Mouse (Mus musculus) spleen, adult 2 months (tissue): ENCODE measurements around the gene M6pr. TPM values are rescaled to one million over a fixed set of nuclear protein-coding genes. Genes with fewer than 3 reads are reported as not detected.

ENCODE experiments used
- DNase-seq, 2 experiments: peaks; one replicate each; pipeline versions ENCODE4 v3.0.0 to v3.0.0-alpha.2; 2012 to 2021; ENCODE audit warnings: low spot score in 2 of 2, low read depth in 1 of 2
- H3K27ac ChIP-seq: fragments of 200-500 bp; 2 replicates; pipeline ENCODE4 v1.5.1; 2012; ENCODE audit warnings: low read length, inconsistent platforms; ENCODE audit not compliant: insufficient read depth
- H3K27me3 ChIP-seq: fragments of 200-500 bp; 2 replicates; pipeline ENCODE4 v1.6.1; 2012; ENCODE audit warnings: mild to moderate bottlenecking, moderate library complexity, low read length, inconsistent platforms; ENCODE audit not compliant: control insufficient read depth, insufficient read depth
- H3K36me3 ChIP-seq: fragments of 200-500 bp; 2 replicates; pipeline ENCODE4 v1.6.1; 2012; ENCODE audit warnings: mild to moderate bottlenecking, low read length, inconsistent platforms; ENCODE audit not compliant: control insufficient read depth, insufficient read depth
- H3K4me1 ChIP-seq: fragments of 200-500 bp; 2 replicates; pipeline ENCODE4 v1.6.1; 2011; ENCODE audit warnings: inconsistent platforms; ENCODE audit not compliant: control insufficient read depth, insufficient read depth, insufficient read length
- H3K4me3 ChIP-seq: fragments of 200-500 bp; 2 replicates; pipeline ENCODE4 v1.5.1; 2011; ENCODE audit warnings: mild to moderate bottlenecking, inconsistent platforms; ENCODE audit not compliant: insufficient read depth, insufficient read length; ENCODE audit errors: extremely low read depth
- CTCF ChIP-seq: fragments of 200-500 bp; IDR thresholded peaks from 2 replicates; pipeline ENCODE4 v1.5.1; 2011; ENCODE audit warnings: mild to moderate bottlenecking, inconsistent platforms; ENCODE audit not compliant: insufficient read depth, insufficient read length, insufficient replicate concordance; ENCODE audit errors: extremely low read depth
- POLR2A ChIP-seq: fragments of 200-500 bp; IDR thresholded peaks from 2 replicates; pipeline ENCODE4 v1.6.1; 2011; ENCODE audit warnings: low read depth, low read length, inconsistent platforms
- WGBS: fragments of 180-500 bp; shearing (Covaris S2); methylation state at CpG from one replicate; pipeline ENCODE4 v1.1.7; 2018; 5-methylcytosine and 5-hydroxymethylcytosine counted together
- polyA plus RNA-seq: library from polyadenylated mRNA; depleted of rRNA; stranded (reverse); fragments of >200 nt; gene quantifications from 2 replicates; pipeline ENCODE4 v1.2.3, GENCODE M21; 2012

Gene M6pr
- polyA plus RNA-seq, 1 experiment = 41.5 TPM

DNA sequence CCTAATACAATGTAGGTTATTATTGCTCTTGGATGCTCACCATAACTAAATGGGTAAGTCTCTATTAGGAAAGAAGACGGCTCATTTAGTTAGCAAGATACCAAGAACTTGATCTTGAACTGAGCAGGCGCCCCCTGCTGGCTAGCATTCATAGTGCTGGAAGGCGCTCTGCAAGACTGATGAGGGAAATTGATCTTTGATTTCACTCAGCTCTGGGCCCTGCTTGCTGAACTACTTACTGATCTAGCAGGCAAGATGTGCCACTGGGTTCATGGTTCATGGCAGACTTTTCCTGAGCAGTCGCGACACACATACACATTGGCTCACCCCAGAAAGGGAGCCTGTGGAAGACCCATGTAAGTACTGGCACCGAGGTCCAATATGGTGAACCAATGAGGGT, 4.2 kb upstream of the M6pr start:
- H3K4me1 ChIP-seq = no peaks in the 10 kb centered on the region
- 40% methylated on average over 6 of the region's 6 CpGs for WGBS
- H3K4me3 ChIP-seq = no peak overlapping the region
- H3K27ac ChIP-seq = no peak overlapping the region
- H3K27me3 ChIP-seq = no peaks in the 10 kb centered on the region
- DNase-seq = peak; percentile 48 to 72
- H3K36me3 ChIP-seq = no peaks in the 10 kb centered on the region
- TF ChIP-seq POLR2A (no peak), CTCF (peak; percentile 68; the same call in 1 of the 2 replicates)

DNA sequence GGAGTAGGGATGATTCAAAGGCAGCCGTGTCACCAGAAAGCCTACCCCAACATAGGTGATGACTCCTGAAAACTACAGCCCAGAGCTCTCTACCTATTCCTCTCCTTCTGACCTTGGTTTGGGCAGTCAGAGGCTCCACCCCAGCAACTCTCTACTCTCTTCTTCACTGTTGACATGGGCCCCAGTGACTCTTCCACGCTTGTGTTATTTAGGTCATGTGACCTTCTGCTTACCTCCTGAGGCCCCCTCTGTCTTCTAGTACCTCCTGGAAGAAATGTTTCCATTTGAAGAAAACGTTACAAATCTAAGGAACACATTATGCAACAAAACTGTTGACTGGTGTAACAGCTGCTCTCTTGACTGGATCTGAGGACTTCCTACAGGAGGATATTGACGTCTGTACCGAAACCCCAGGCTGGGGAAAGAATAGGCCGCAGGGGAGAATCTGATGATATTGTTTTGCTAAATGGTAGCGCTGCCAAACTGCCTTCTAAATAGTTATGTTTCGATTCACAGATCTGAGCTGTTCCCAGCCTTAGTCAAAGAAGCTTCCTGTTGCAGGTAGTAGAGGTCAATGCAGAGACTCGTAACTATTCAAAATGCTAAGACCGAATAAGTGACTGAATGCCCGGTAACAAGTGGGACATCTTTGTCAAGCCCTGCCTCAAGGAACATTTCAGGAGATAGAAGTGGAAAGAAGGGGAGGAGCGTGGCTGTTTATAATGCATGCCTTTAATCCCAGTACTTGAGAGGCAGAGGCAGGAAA, 3.5 kb upstream of the M6pr start:
- Histone ChIP-seq H3K27ac (no peak overlapping the region), H3K36me3 (no peaks in the 10 kb centered on the region), H3K27me3 (no peaks in the 10 kb centered on the region), H3K4me1 (no peaks in the 10 kb centered on the region), H3K4me3 (no peak overlapping the region)
- TF ChIP-seq CTCF (no peak), POLR2A (no peak)
- no peak for DNase-seq
- WGBS = 83% methylated on average over 12 of the region's 12 CpGs

DNA sequence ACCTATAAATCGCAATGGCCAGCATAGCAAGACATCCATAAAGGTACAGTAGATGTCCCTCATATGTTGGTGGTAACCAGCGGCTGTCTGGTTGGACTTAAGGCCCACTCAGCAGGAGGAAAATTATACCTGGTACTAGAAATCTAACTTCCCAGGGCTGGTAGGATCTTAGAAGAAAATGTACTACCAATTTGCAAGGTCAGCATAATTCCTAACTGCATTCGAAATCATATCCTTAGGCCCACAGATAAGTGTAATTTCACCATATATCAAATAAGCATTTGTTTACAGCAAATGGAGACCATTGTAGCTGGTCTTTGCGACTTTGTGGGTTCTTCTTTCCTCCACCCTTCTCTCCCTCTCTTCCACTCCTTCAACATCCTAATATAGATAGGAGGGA, 1.8 kb upstream of the M6pr start:
- H3K36me3 ChIP-seq = no peaks in the 10 kb centered on the region
- TF ChIP-seq CTCF (no peak), POLR2A (no peak)
- H3K4me3 ChIP-seq = no peak overlapping the region
- WGBS = 91% methylated on average over 4 of the region's 4 CpGs
- H3K27ac ChIP-seq = no peak overlapping the region
- H3K4me1 ChIP-seq = peaks cover 6% of the 10 kb centered on the region
- DNase-seq = no peak
- no peaks in the 10 kb centered on the region for H3K27me3 ChIP-seq

DNA sequence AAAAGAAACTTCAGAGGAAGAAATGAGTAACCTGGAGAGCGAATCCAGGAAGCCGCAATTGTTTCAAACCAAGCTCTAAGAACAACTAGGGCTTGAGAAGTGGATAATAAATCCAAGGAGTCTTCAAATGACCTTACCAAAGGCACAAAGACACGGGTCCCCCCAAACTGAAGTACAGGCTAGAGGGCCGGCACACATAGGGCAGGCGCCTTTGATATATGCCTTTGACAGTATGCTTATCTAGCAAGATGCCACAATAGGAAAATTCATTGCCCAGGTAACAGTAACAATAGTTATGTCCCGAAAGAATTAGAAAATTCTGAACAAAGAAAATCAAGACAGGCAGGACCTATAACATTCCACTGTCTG, 400 bp upstream of the M6pr start:
- H3K27ac ChIP-seq = no peak overlapping the region
- 73% methylated on average over 6 of the region's 6 CpGs for WGBS
- peaks cover 6% of the 10 kb centered on the region for H3K4me1 ChIP-seq
- DNase-seq = no peak
- H3K36me3 ChIP-seq = peaks cover 1% of the 10 kb centered on the region; the same call in 1 of the 2 replicates
- no peaks in the 10 kb centered on the region for H3K27me3 ChIP-seq
- TF ChIP-seq CTCF = no peak
- no peak for TF ChIP-seq POLR2A
- no peak overlapping the region for H3K4me3 ChIP-seq

DNA sequence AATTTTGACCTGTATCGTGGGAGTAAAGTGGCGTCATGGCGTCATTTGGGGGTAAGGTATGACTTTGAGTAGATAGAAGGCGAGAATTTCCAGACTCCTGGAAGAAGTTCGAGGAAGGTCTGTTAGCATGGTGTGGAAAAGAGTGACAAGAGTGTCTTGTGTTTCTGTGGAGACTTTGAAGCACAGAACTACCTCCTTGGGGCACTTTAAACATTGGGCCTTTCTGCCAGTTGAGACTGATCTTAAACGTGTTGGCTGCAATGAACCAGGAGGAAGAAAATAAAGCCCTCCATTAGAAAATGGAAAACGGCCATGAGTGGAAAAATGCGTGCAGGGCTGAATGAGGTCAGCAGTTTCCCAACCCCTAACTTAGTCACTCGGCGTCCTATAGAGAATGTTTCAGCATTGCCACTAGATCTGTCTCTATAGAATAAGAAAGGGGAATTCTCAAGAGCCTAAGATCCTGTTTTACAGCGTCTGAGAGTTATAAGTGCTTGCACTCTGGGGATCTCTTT, 983 bp downstream of the M6pr start:
- TF ChIP-seq CTCF = no peak
- Histone ChIP-seq H3K27me3 (no peaks in the 10 kb centered on the region), H3K4me3 (peak overlapping the region; percentile 86), H3K4me1 (peaks cover 6% of the 10 kb centered on the region), H3K27ac (peak overlapping the region; percentile 86; the same call in 1 of the 2 replicates), H3K36me3 (peaks cover 10% of the 10 kb centered on the region)
- no peak for DNase-seq
- 1% methylated on average over 11 of the region's 11 CpGs for WGBS

DNA sequence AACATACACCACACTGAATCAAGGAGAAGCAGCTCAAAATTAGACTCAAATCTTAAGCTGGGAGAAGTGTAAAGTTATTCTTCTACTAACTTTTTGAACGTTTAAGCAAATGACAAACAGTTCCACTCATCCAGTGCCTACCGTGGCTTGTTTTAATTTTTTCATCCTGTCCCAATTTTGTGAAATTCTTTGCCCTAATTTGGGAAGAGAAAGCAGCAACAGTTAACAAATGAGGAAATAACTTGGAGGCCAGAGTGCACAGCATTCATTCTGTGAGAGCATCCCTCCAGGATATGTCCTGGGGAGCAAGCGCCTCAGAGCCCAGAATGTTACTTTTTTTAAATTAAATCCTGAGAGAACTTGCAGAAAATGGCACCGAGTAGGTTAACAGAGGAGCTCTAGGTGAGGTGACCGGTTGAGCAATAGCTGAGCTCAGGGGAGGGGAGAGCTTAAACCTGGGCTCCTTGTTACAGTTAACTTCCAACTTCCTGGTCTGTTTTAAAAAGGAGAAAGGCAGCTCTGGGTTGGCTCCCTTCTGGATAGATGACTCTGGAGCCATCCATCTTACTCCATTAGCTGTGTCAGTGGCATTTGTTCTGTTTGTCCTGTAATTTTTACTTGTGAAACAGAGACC, 1.8 kb downstream of the M6pr start:
- Histone ChIP-seq H3K27ac (no peak overlapping the region), H3K4me1 (peaks cover 6% of the 10 kb centered on the region), H3K36me3 (peaks cover 16% of the 10 kb centered on the region), H3K4me3 (0 out of 2 replicates have a peak overlapping the region, but pooled peaks have one; percentile 14), H3K27me3 (no peaks in the 10 kb centered on the region)
- 38% methylated on average over 5 of the region's 5 CpGs for WGBS
- DNase-seq = no peak
- no peak for TF ChIP-seq POLR2A
- TF ChIP-seq CTCF = no peak

DNA sequence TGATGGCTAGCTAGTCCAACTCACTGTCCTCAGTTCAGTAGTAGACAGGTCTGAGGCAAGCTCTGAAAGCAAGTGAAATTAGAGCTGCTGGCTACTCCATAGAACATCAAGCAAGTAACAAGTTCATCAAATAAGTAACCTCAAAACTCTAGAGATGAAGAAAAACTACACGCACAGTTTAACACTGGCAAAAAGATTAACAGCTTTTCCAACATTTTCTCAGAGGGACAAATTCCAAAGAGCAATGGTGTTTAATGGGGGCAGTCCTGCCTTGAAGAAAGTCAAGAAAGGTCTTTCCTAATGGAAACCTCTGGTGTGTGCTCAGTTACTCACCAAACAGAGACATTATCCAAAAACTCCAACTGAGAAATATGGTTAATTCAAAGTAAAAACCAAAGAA, 10.2 kb downstream of the M6pr start:
- WGBS = 96% methylated on average over 1 of the region's 1 CpGs
- no peak for TF ChIP-seq CTCF
- TF ChIP-seq POLR2A = no peak
- H3K27ac ChIP-seq = no peak overlapping the region
- peaks cover 52% of the 10 kb centered on the region for H3K36me3 ChIP-seq
- DNase-seq = no peak
- no peak overlapping the region for H3K4me3 ChIP-seq
- H3K4me1 ChIP-seq = no peaks in the 10 kb centered on the region
- H3K27me3 ChIP-seq = no peaks in the 10 kb centered on the region
